Mouse (Mus musculus) cerebellum, adult 2 months (tissue): ENCODE measurements around the gene Xpc.

Source experiments
- CTCF ChIP-seq: fragments of 200-500 bp; IDR thresholded peaks from 2 replicates; pipeline ENCODE4 v1.5.1; 2011; ENCODE audit warnings: low read depth, mild to moderate bottlenecking, control low read depth, low read length, moderate library complexity, borderline replicate concordance; ENCODE audit not compliant: insufficient read depth
- POLR2A ChIP-seq: fragments of 200-500 bp; IDR thresholded peaks from 2 replicates; pipeline ENCODE4 v1.6.1; 2011; ENCODE audit warnings: low read length, control low read depth, borderline replicate concordance; ENCODE audit not compliant: insufficient read depth

- TF ChIP-seq CTCF (no peak), POLR2A (peak; percentile 51)
These were observed 42.6 kb downstream of the Xpc start, which contains the start of the genes Chchd4 and Tmem43 for GRCm38 (mm10) chr6:91472868-91473804.
